Mouse (Mus musculus): Measurements from ENCODE around the gene Crlf3.

DNA sequence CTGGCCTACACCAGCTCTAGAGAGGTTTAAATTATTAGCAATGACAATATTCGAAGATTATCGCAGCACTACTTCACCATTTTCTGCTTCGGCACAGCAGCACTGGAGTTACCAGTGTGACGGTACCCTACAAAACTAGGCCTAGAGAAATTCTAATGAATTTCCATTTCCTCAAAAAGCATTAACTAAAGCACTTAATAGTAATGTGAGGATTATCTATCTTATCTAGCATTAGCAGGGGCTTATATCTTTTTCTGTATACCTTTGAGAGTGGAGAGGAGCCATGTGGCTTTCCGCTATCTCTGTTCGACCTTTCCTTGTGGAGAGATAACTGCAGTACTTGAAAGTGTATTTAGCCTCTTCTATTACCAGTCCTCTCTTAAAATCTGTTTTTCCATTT lies 1.0 kb downstream of the Crlf3 start:
- TF ChIP-seq POLR2A (IDR thresholded peaks at IDR 0.05; ENCODE audit: low read depth, low read length) (no peak), CTCF (IDR thresholded peaks at IDR 0.05; ENCODE audit: extremely low read depth, insufficient read depth, insufficient read length, insufficient replicate concordance) (no peak)
